Mouse (Mus musculus): ENCODE measurements around the gene Pik3ca.

Pik3ca gene

DNA sequence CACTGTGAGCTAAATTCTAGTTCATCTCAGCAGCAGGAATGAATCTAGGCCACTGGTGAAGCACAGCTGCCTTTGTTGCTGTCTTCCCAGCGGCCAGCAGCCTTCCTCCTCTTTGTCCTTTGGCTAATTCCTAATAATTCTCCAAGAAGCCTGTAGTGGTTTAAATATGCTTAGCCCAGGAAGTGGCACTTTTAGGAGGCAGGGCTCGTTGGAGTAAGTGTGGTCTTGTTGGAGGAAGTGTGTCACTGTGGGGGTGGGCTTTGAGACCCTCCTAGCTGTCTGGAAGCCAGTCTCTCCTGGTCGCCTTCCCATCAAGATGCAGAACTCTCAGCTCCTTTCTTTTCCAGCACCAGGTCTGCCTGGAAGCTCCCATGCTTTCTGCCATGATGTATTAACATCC is 108.4 kb downstream of the Pik3ca start:
- DNase-seq (ENCODE audit: low spot score), result no peak

DNA sequence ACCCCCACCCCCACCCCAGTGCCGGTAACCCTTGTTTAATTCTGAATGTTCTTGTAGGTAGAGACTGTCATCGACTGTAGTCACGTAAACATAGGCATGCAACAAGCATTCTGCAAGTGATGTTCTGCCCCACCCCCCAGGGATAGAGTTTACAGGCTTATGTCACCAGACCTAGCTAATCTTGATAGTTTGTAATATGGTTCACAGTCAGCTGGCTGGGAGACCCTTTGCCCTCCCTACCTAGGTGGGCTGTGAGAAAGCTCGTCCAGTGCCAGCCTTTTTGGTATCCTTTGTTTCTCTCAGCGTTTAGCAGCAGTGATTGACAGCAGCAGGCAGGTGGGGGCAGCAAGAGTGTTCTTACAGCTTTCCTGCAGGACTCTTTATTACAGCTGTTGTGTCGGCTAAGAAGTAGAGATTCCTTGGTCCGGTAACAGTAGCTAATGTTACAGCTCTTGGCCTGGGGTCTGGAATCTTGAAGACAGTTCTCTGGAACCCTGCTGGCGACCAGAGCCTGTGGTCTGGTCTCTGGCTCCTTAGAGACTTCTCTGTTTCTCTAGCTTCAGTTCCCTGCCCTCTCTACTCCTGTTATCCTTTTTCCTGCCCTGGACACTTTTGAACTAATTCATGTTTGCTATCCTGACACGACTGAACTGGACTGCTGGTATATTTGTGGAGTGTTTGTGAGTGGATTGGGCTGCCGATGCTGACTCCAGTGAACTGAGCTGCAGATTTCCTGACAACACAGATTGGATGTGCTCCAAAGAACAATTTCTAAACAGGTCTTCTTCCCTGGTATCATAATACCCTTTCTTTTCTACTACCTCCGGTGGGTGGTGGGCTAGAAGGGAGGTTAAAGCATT is 109.1 kb downstream of the Pik3ca start:
- DNase-seq (ENCODE audit: low spot score), result no peak

DNA sequence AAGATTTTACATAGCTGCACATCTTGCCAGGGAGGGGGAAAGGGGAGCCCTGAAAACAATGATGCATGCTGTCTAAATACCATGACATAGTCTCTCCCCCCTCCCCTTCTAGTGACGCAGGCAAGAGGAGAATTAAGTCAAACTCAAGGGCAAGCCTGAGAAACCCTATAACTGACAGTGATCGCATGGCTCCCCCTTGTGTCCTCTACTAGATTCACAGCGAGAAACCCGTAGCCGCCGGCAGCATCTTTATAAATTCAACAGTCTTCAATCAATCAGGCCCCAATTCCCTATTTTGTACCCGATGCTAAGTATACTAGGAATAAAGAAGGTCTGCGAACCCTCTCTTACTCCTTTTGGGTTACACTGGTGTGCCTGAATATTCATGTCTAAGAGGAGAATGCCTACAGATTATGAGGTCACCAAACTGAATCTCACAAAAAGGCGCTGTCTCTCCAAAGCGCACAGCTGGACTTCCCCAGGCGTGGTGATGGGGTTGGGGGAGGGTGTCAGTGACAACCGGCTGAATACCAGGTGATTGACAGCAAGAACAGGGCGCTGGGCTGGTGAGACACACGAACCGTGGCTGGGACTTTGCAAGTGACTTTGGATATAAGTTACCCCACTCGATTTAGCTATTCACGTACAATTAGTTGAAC is 111.3 kb downstream of the Pik3ca start:
- peak; percentile 85 for DNase-seq (ENCODE audit: low spot score)

DNA sequence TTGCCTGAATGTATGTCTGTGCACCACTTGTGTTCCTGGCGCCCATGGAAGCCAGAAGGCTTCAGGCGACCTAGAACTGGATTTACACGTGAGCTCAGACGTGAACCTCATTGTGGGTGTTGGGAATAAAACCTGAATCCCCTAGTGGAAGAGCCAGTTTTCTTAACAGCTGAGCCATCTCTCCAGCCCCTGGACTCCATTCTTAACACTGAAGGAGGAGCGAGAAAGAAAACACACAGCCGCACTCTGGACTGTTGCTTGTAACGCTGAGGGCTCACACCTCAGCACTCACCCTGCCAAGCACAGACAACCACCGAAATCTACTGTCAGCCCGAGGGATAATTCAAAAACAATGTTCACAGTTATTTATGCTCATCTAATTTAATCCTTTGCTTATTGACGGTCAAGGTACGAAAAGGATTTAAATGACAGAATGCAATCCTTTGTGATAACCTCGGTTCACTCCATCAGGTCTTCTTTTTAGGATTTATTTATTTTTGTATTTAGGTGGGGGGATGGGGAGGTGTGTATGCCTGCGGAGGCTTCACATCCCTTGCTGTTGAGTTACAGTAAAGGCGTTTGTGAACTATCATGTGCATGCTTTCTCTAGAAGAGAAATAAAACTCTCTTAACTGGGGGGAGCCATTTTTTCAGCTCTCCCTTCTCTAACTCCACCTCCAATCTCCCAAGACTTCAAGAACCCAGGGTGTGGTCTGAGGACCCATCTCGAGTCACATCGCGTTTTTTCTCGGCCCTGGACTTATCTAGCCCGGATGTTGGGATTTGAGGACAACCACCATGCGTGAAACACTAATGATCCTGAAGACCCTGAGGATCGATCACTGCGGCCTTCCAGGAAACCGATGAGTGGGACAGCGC is 112.3 kb downstream of the Pik3ca start, which contains the start of gene Zfp639:
Gene Zfp639, plus strand, starts transcription at position 764 of the 879 bp plus-strand sequence.
- no peak for DNase-seq (ENCODE audit: low spot score)

DNA sequence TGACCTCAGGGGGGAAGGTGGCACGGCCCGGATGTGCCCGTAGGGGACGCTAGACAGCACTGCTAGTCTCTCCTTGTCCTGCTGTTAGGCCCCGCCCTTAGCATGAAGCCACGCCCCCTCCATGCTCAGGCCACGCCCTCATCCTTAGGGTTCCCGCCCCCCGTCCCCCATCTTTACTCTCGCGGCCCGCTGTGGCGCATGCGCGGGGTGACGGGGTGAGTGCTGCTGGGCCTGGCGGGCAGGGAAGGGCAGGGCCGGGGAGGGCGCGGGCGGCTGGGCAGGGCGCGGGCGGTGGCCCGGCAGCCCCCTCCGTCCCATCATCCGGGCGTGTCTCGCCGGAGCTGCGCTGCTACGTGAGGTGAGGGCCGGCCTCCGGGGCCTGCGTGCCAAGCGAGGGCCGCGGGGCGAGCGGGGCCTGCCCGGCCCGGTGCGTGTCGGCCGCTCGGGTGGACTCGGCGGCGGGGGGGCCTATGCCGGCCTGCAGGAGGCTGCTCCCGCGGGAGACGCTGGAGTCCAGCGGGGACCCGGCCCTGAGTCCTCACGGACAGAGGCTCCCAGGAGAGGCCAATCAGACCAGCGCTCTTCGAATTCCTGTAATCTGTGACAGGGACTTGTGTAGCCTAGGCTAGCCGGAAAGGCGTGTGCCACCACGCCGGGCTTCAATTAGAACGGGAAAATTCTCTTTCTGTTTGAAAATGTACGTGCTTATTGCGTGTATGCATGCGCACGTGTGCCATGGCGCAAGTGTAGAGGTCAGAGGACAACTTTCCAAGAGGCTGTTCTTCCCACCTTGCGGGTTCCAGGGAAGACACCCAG is 113.1 kb downstream of the Pik3ca start:
- peak; percentile 94 for DNase-seq (ENCODE audit: low spot score)

DNA sequence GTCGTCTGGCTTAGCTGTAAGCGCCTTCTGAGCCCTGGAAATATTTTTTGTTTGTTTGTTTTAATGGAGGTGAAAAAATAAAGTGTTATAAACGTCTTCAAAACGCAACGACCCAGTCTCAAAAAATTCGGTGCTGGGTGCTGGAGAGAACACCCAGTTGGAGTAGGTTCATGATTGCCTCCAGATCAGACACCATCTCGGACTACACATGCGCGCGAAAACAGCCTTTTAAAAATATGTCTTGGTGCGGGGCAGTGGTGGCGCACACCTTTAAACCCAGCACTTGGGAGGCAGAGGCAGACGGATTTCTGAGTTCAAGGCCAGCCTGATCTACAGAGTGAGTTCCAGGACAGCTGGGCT is 113.7 kb downstream of the Pik3ca start:
- peak; percentile 29 for DNase-seq (ENCODE audit: low spot score)

DNA sequence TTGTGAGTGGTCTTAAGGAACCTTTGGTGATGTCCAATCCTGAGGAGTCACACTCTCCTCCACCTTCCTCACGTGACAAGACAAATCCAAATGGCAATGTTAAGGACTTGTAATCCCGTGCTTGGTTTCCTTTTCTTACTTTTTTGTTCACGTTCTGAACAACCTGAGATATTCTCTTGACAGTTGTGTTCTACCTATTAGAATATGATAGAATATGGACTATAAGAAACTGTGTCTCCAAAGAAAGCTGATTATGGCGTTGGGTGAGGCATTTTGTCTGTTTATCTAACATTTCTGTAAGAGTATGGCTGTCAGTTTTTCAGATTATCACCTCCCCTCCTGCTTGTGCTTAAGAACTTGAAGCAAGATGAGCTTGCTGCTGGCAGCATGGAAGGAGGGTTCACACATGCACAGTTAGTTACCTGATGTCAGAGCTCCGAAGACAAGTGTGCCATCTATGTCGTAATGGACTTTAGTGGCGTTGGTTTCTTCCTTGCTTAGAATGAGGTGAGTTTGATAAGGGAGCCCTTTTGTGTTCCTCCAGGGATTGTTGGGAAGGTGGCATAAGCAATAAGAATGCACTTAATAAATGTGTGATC is 115.3 kb downstream of the Pik3ca start:
- no peak for DNase-seq (ENCODE audit: low spot score)

DNA sequence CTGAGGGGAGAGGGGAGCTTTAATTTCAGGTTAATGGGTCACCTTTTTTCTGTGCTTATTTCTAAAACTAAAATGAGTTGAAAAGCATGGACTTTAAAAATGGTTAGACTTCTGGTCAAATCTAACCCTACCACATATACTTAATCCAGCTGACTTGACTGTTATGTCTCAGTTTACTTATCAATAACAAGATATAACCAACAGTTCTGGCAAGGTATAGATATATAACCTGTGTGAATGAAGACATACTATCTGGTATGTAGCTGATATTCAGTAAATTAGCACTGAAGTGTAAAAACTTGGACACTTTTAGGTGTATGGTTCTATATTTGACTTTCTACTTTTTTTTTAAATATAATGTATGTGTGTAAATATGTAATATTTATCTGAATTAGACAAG is 116.1 kb downstream of the Pik3ca start:
- DNase-seq (ENCODE audit: low spot score), result no peak

All from T-cell, adult 2 months (primary cell).